Mouse (Mus musculus) midbrain, embryonic 13.5 days (tissue): ENCODE measurements around the gene Hdac9. TPM values are rescaled to one million over a fixed set of nuclear protein-coding genes. Genes with fewer than 3 reads are reported as not detected.

Experiments used
- ATAC-seq: fragments of 200-750 bp; cut with Nextera tagmentation; 2 replicates; pipeline ENCODE4 v1.8.0; 2017; ENCODE audit warnings: mild to moderate bottlenecking, moderate TSS enrichment, moderate library complexity
- H3K27ac ChIP-seq: fragments of 300-500 bp; sonication (generic); 2 replicates; pipeline ENCODE4 v1.5.1; 2015; ENCODE audit warnings: inconsistent platforms, mild to moderate bottlenecking, moderate library complexity
- H3K27me3 ChIP-seq: fragments of 300-500 bp; sonication (generic); 2 replicates; pipeline ENCODE4 v1.6.1; 2015; ENCODE audit warnings: mild to moderate bottlenecking, inconsistent platforms
- H3K36me3 ChIP-seq: fragments of 300-500 bp; sonication (generic); 2 replicates; pipeline ENCODE4 v1.6.1; 2015; ENCODE audit warnings: mild to moderate bottlenecking, inconsistent platforms
- H3K4me1 ChIP-seq: fragments of 300-500 bp; sonication (generic); replicated peaks from 2 replicates; pipeline ENCODE4 v1.6.1; 2015; ENCODE audit warnings: inconsistent platforms
- H3K4me2 ChIP-seq: fragments of 300-500 bp; sonication (generic); replicated peaks from 2 replicates; pipeline ENCODE4 v1.6.1; 2015; ENCODE audit warnings: moderate library complexity, mild to moderate bottlenecking, inconsistent platforms
- H3K4me3 ChIP-seq: fragments of 300-500 bp; sonication (generic); replicated peaks from 2 replicates; pipeline ENCODE4 v1.5.1; 2015; ENCODE audit warnings: mild to moderate bottlenecking, inconsistent platforms
- H3K9ac ChIP-seq: fragments of 300-500 bp; sonication (generic); replicated peaks from 2 replicates; pipeline ENCODE4 v1.6.1; 2015; ENCODE audit warnings: mild to moderate bottlenecking, inconsistent platforms
- H3K9me3 ChIP-seq: fragments of 300-500 bp; sonication (generic); 2 replicates; pipeline ENCODE4 v1.6.1; 2016; ENCODE audit warnings: mild to moderate bottlenecking, inconsistent platforms
- WGBS: fragments of 180-500 bp; shearing (Covaris S2); methylation state at CpG from one replicate; pipeline ENCODE4 v1.1.7; 2015; 5-methylcytosine and 5-hydroxymethylcytosine counted together
- polyA plus RNA-seq: library from polyadenylated mRNA; unstranded; fragments of >200 nt; fragmentation: Nextera tagmentation; extraction: Ambion mirVana; gene quantifications from 2 replicates; pipeline ENCODE4 v1.2.1, GENCODE M21; 2015

Hdac9 gene
- polyA plus RNA-seq, 1 experiment from 2014 or later: 11.9 TPM

DNA sequence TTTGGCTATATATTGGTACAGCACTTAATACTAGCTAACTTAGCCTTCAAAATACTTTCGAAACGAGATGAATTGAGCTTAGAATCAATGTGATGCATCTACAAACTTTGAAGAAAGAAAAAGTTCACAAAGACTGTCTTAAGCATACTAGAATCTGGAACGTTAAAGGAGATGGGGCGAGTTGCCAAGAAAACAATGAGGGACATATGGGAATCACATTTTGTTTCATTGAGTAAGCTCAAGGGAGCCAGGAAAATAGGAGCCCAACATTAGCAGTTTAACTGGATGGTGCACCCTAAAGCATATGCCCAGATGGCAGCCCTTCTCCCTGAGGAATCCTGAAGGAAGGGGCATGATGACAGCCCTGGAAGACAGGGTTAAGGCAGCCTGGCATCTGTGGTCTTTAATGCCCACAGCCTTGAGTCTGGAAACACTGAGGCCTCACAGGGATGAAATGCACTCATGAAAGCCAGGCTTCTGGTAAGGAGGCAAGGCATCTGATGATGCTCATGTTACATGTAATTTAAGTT is 685.2 kb downstream of the Hdac9 start:
- no peak overlapping the region for H3K9ac ChIP-seq
- no peaks in the 10 kb centered on the region for H3K9me3 ChIP-seq
- no peaks in the 10 kb centered on the region for H3K27me3 ChIP-seq
- H3K36me3 ChIP-seq: no peaks in the 10 kb centered on the region
- H3K4me3 ChIP-seq: no peak overlapping the region
- ATAC-seq: no peak
- H3K4me1 ChIP-seq: no peaks in the 10 kb centered on the region
- no peak overlapping the region for H3K4me2 ChIP-seq
- WGBS: 79% methylated on average over 4 of the region's 4 CpGs
- H3K27ac ChIP-seq: no peak overlapping the region

DNA sequence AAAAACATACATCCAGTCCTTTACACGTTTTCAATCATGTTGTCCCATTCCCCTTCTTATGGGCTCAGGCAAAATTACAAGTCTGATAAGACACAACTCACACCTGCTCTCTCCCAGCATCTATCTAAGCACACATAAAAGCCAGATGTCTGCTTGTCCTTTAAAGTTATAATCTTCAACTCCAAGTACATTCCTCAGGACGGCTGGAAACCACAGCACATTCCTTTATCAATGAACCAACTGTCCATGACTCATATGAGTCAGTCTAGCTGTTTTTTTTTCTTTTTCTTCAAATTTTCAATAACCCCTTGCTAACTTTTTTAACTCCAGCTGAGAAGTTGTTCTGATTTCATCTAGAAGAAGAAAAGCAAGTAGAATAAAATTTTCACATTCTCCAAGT is 692.4 kb downstream of the Hdac9 start:
- 0 out of 2 replicates have a peak, but pooled peaks cover 4% of the 10 kb centered on the region for H3K4me1 ChIP-seq
- H3K36me3 ChIP-seq: no peaks in the 10 kb centered on the region
- H3K4me3 ChIP-seq: no peak overlapping the region
- H3K27ac ChIP-seq: no peak overlapping the region
- H3K9me3 ChIP-seq: no peaks in the 10 kb centered on the region
- ATAC-seq: no peak
- 76% methylated on average over 2 of the region's 2 CpGs for WGBS
- H3K27me3 ChIP-seq: no peaks in the 10 kb centered on the region
- no peak overlapping the region for H3K9ac ChIP-seq
- H3K4me2 ChIP-seq: no peak overlapping the region

- ATAC-seq: no peak
- Histone ChIP-seq H3K4me1 (peaks cover 5% of the 10 kb centered on the region; the same call in 1 of the 2 replicates), H3K9me3 (no peaks in the 10 kb centered on the region), H3K36me3 (no peaks in the 10 kb centered on the region), H3K9ac (no peak overlapping the region), H3K27me3 (no peaks in the 10 kb centered on the region), H3K27ac (no peak overlapping the region), H3K4me2 (no peak overlapping the region), H3K4me3 (no peak overlapping the region)
- WGBS: 87% methylated on average over 9 of the region's 9 CpGs
Observed at GRCm38 (mm10) chr12:34221014-34221413, 695.9 kb downstream of the Hdac9 start.

GRCm38 (mm10) chr12:34220051-34220926 is 696.6 kb downstream of the Hdac9 start:
- ATAC-seq: no peak
- H3K4me3 ChIP-seq: no peak overlapping the region
- no peak overlapping the region for H3K27ac ChIP-seq
- no peak overlapping the region for H3K4me2 ChIP-seq
- peaks cover 13% of the 10 kb centered on the region; the same call in 1 of the 2 replicates for H3K4me1 ChIP-seq
- no peaks in the 10 kb centered on the region for H3K36me3 ChIP-seq
- H3K9ac ChIP-seq: no peak overlapping the region
- H3K9me3 ChIP-seq: no peaks in the 10 kb centered on the region
- WGBS: 54% methylated on average over 9 of the region's 9 CpGs
- no peaks in the 10 kb centered on the region for H3K27me3 ChIP-seq

DNA sequence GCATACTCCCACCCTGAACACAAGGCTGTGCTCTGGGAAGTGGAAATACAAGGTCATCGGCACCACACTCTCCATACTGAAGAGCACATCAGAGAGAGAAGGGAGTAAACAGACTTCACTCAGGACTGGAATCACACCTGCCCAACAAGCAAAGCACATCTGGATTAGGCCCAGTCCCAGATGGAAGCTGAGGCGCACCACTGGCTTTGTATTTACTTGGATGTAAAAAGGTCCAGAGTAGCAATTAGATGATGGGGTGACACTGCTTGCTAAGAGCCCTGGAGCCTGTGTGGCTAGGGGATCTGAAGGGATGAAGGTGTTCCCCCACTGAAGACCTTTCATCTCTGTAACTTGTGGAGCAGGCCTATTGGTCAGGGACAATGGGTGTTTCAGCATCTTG is 698.3 kb downstream of the Hdac9 start:
- Histone ChIP-seq H3K4me3 (no peak overlapping the region), H3K9ac (no peak overlapping the region), H3K4me2 (no peak overlapping the region), H3K4me1 (peaks cover 15% of the 10 kb centered on the region; the same call in 1 of the 2 replicates), H3K27me3 (no peaks in the 10 kb centered on the region), H3K36me3 (no peaks in the 10 kb centered on the region), H3K27ac (no peak overlapping the region), H3K9me3 (no peaks in the 10 kb centered on the region)
- no peak for ATAC-seq
- WGBS: 92% methylated on average over 2 of the region's 2 CpGs

GRCm38 (mm10) chr12:34215023-34216020 is 701.6 kb downstream of the Hdac9 start:
- H3K4me1 ChIP-seq: peaks cover 15% of the 10 kb centered on the region; the same call in 1 of the 2 replicates
- H3K36me3 ChIP-seq: no peaks in the 10 kb centered on the region
- H3K4me3 ChIP-seq: no peak overlapping the region
- ATAC-seq: 0 out of 2 replicates have a peak, but pooled peaks have one; percentile 50
- no peaks in the 10 kb centered on the region for H3K9me3 ChIP-seq
- H3K27ac ChIP-seq: no peak overlapping the region
- 67% methylated on average over 17 of the region's 17 CpGs for WGBS
- H3K9ac ChIP-seq: no peak overlapping the region
- no peaks in the 10 kb centered on the region for H3K27me3 ChIP-seq
- H3K4me2 ChIP-seq: no peak overlapping the region

DNA sequence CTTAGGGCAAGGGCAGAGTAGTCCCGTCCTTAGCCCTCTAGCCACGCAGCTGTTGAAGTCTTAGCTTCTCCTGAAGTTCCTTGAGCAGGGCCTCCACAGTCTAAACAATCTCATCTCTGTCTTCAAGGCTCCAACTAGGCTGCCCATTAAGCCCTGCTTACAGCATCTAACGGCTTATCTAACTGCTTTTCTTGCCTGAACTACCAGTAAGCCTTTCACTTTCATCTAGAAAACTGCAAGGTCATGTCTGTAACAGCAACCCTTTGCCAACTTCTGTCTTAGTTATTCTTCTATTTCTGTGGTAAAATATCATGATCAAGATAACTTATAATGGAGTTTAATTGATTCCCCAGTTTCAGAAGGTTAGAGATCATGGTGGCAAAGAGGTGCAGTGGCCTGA is 704.7 kb downstream of the Hdac9 start:
- ATAC-seq: no peak
- WGBS: 80% methylated on average over 3 of the region's 3 CpGs
- H3K9me3 ChIP-seq: no peaks in the 10 kb centered on the region
- no peaks in the 10 kb centered on the region for H3K36me3 ChIP-seq
- no peak overlapping the region for H3K9ac ChIP-seq
- H3K27ac ChIP-seq: no peak overlapping the region
- H3K4me2 ChIP-seq: no peak overlapping the region
- no peak overlapping the region for H3K4me3 ChIP-seq
- H3K27me3 ChIP-seq: no peaks in the 10 kb centered on the region
- H3K4me1 ChIP-seq: peaks cover 11% of the 10 kb centered on the region; the same call in 1 of the 2 replicates

DNA sequence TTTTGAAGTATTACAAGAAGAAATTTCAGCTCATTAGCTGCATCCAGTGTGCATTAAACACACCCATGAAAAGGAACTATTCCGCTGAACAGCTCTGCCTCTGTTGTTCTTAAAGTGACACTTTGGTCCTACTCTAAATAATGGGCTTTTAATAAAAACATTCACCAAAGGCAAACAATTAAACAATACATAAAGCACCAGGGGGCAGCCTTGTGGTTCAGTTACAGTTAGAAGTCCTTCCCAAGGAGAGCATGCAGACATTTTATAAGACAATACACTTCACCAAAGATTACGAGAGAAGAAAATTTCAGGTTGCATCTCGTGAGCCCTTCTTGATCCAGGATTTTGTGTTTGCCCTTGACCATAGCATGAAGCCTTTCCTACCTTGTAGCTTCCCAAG is 715.4 kb downstream of the Hdac9 start:
- Histone ChIP-seq H3K4me1 (0 out of 2 replicates have a peak, but pooled peaks cover 8% of the 10 kb centered on the region), H3K4me3 (no peak overlapping the region), H3K27ac (no peak overlapping the region), H3K27me3 (no peaks in the 10 kb centered on the region), H3K9me3 (no peaks in the 10 kb centered on the region), H3K9ac (no peak overlapping the region), H3K36me3 (no peaks in the 10 kb centered on the region), H3K4me2 (no peak overlapping the region)
- WGBS: 81% methylated on average over 3 of the region's 3 CpGs
- no peak for ATAC-seq

DNA sequence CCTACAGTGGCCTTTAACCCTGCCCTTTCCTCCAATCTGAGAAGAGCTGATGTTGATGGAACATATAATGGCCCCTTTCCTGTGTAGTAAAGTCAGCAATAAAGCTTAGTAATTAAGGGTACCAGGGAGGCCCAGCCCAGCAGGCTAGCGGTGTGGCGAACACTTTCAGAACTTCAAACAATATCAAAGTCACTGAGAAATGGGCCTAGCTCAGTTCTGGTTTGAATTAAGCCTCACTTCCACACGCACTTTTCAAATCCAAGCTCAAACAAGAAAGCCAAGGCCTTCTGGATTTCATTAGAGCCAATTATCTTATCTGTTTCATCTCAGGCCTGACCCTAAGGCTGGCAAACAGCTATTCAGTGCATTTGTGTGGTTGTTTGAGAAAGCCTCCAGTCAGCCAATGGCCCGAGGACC is 716.9 kb downstream of the Hdac9 start:
- Histone ChIP-seq H3K9me3 (no peaks in the 10 kb centered on the region), H3K4me2 (no peak overlapping the region), H3K27ac (no peak overlapping the region), H3K4me3 (no peak overlapping the region), H3K4me1 (0 out of 2 replicates have a peak, but pooled peaks cover 8% of the 10 kb centered on the region), H3K36me3 (no peaks in the 10 kb centered on the region), H3K27me3 (no peaks in the 10 kb centered on the region), H3K9ac (no peak overlapping the region)
- WGBS: 62% methylated on average over 4 of the region's 4 CpGs
- ATAC-seq: 0 out of 2 replicates have a peak, but pooled peaks have one; percentile 37

- Histone ChIP-seq H3K36me3 (no peaks in the 10 kb centered on the region), H3K4me1 (0 out of 2 replicates have a peak, but pooled peaks cover 7% of the 10 kb centered on the region), H3K27ac (no peak overlapping the region), H3K9me3 (no peaks in the 10 kb centered on the region), H3K9ac (no peak overlapping the region), H3K27me3 (no peaks in the 10 kb centered on the region), H3K4me2 (no peak overlapping the region), H3K4me3 (no peak overlapping the region)
- ATAC-seq: no peak
Observed at GRCm38 (mm10) chr12:34195155-34195828, 721.6 kb downstream of the Hdac9 start.

GRCm38 (mm10) chr12:34194116-34194515 is 722.8 kb downstream of the Hdac9 start:
- Histone ChIP-seq H3K4me2 (no peak overlapping the region), H3K27ac (no peak overlapping the region), H3K36me3 (no peaks in the 10 kb centered on the region), H3K27me3 (no peaks in the 10 kb centered on the region), H3K9ac (no peak overlapping the region), H3K9me3 (no peaks in the 10 kb centered on the region), H3K4me1 (no peaks in the 10 kb centered on the region), H3K4me3 (no peak overlapping the region)
- no peak for ATAC-seq
- WGBS: 93% methylated on average over 4 of the region's 4 CpGs
